Mouse (Mus musculus) heart, embryonic 14.5 days (tissue): ENCODE data around the gene Fam49a. TPM values are rescaled to one million over a fixed set of nuclear protein-coding genes. Genes with fewer than 3 reads are reported as not detected.
A peak's percentile ranks its signal among the peaks of the same experiment; 100 is the strongest.

Source experiments
- ATAC-seq: fragments of 200-750 bp; cut with Nextera tagmentation; 2 replicates; pipeline ENCODE4 v1.8.0; 2017; ENCODE audit warnings: low read depth, moderate TSS enrichment; ENCODE audit not compliant: insufficient number of reproducible peaks, insufficient read depth, low FRiP score
- H3K27ac ChIP-seq, 2 experiments: fragments of 200-500 bp in 1 of 2; fragments of 300-500 bp in 1 of 2; sonication (generic) in 1 of 2; replicated peaks in 1 of 2; 2 replicates each; pipeline ENCODE4 v1.5.1; 2012 to 2014; ENCODE audit warnings: low read depth in 2 of 2, low read length in 2 of 2, control low read depth in 1 of 2, mild to moderate bottlenecking in 1 of 2, mixed read lengths in 1 of 2; ENCODE audit not compliant: control insufficient read depth in 1 of 2, insufficient read depth in 1 of 2
- H3K27me3 ChIP-seq: fragments of 300-500 bp; sonication (generic); 2 replicates; pipeline ENCODE4 v1.6.1; 2014; ENCODE audit warnings: mild to moderate bottlenecking, low read length, control low read depth; ENCODE audit not compliant: control insufficient read depth, insufficient read depth
- H3K36me3 ChIP-seq: fragments of 300-500 bp; sonication (generic); 2 replicates; pipeline ENCODE4 v1.6.1; 2014; ENCODE audit warnings: mild to moderate bottlenecking, control low read depth, low read length, mixed read lengths; ENCODE audit not compliant: control insufficient read depth, insufficient read depth
- H3K4me1 ChIP-seq, 2 experiments: fragments of 200-500 bp in 1 of 2; fragments of 300-500 bp in 1 of 2; sonication (generic) in 1 of 2; 2 replicates each; pipeline ENCODE4 v1.6.1; 2012 to 2014; ENCODE audit warnings: low read length in 2 of 2, control low read depth in 1 of 2, mixed read lengths in 1 of 2; ENCODE audit not compliant: control insufficient read depth in 2 of 2, insufficient read depth in 2 of 2
- H3K4me2 ChIP-seq: fragments of 300-500 bp; sonication (generic); 2 replicates; pipeline ENCODE4 v1.6.1; 2014; ENCODE audit warnings: mild to moderate bottlenecking, low read length
- H3K4me3 ChIP-seq, 2 experiments: fragments of 200-500 bp in 1 of 2; fragments of 300-500 bp in 1 of 2; sonication (generic) in 1 of 2; 2 replicates each; pipeline ENCODE4 v1.5.1; 2012 to 2014; ENCODE audit warnings: low read length in 2 of 2, mild to moderate bottlenecking in 2 of 2, control low read depth in 1 of 2, low read depth in 1 of 2, moderate library complexity in 1 of 2; ENCODE audit not compliant: control insufficient read depth in 1 of 2, insufficient read depth in 1 of 2
- H3K9ac ChIP-seq: fragments of 300-500 bp; sonication (generic); 2 replicates; pipeline ENCODE4 v1.6.1; 2014; ENCODE audit warnings: mild to moderate bottlenecking, low read length
- H3K9me3 ChIP-seq: fragments of 300-500 bp; sonication (generic); 2 replicates; pipeline ENCODE4 v1.6.1; 2016; ENCODE audit warnings: low read length, control low read depth; ENCODE audit not compliant: control insufficient read depth
- WGBS: fragments of 180-500 bp; shearing (Covaris S2); extraction: QIAGEN DNeasy Blood & Tissue Kit; methylation state at CpG from one replicate; pipeline ENCODE4 v1.1.7; 2014; 5-methylcytosine and 5-hydroxymethylcytosine counted together
- polyA plus RNA-seq: library from polyadenylated mRNA; unstranded; fragments of >200 nt; fragmentation: Nextera tagmentation; extraction: Ambion mirVana; gene quantifications from 2 replicates; pipeline ENCODE4 v1.2.1, GENCODE M21; 2014

Fam49a gene
- 37.8 and 40.5 TPM in 2 replicates for polyA plus RNA-seq

DNA sequence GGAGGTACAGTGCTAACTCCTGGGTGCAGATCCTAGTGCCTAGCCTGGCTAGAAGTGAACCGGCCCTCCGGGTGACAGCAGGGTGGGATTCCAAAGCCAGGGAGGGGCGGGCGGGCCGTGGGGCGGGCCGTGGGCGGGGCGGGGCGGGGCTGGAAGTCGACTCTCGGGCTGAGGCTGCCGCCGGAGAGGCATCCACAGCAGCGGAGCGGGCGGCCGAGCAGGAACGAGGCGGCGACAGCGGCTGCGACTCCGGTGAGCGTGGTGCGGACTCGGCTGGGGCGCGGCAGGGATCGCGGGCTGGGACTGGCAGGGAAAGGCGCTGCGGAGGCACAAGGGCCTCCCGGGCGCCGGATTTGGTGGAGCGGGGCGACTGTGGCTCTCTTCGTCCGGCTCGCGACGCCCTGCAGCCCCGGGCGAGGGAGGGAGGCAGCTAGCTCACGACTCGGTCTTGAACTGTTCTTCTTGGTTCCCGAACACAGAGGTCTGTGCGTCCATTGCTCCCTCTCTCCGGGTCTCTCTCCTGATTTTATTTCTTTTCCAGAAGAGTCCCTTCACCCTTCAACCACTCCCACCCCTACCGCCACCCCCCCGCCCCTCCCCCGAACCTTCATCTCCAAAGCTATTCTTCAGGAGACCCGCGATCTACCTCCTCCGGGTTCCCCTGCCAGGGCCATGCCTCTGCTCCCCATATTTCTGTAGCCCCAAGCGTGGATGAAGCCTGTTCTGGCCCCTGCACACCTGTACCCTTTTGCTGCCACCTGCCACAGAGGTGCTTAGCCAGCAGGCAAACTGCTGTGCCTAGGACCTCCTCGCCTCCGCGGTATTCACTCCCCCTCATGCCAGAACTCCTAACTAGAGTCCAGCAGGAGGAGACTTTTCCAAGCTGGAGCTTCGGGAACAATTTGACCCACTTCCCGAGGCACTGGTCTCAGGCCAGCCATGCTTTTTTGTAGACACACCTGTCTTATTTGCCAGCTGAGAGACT, at the start of gene Fam49a:
Gene Fam49a, plus strand, starts transcription at position 153 of the 985 bp plus-strand sequence.
- Histone ChIP-seq H3K27me3 (no peaks in the 10 kb centered on the region), H3K27ac (peak within 1 kb of the TSS; percentile 9 to 84; a peak in 2 of 4 replicates), H3K4me2 (peak within 1 kb of the TSS; percentile 83), H3K4me3 (peak within 1 kb of the TSS; percentile 58 to 79), H3K4me1 (peaks cover 18 to 58% of the 10 kb centered on the region in 2 experiments), H3K36me3 (no peaks in the 10 kb centered on the region), H3K9me3 (no peaks in the 10 kb centered on the region), H3K9ac (peak within 1 kb of the TSS; percentile 93)
- under 1% methylated on average over 50 of the region's 62 CpGs for WGBS
- ATAC-seq, result peak; percentile 77

- WGBS, result 67% methylated on average over 3 of the region's 3 CpGs
- no peaks in the 10 kb centered on the region for H3K27me3 ChIP-seq
- H3K9ac ChIP-seq, result no peak overlapping the region
- no peak overlapping the region for H3K4me2 ChIP-seq
- H3K9me3 ChIP-seq, result no peaks in the 10 kb centered on the region
- H3K4me3 ChIP-seq, result no peak overlapping the region
- no peaks in the 10 kb centered on the region for H3K4me1 ChIP-seq
- H3K27ac ChIP-seq, result no peak overlapping the region
- H3K36me3 ChIP-seq, result no peaks in the 10 kb centered on the region
- ATAC-seq, result no peak
These were observed 48.4 kb upstream of the Fam49a start for GRCm38 (mm10) chr12:12213536-12213935.

GRCm38 (mm10) chr12:12218947-12219346, 43.0 kb upstream of the Fam49a start:
- no peaks in the 10 kb centered on the region for H3K36me3 ChIP-seq

DNA sequence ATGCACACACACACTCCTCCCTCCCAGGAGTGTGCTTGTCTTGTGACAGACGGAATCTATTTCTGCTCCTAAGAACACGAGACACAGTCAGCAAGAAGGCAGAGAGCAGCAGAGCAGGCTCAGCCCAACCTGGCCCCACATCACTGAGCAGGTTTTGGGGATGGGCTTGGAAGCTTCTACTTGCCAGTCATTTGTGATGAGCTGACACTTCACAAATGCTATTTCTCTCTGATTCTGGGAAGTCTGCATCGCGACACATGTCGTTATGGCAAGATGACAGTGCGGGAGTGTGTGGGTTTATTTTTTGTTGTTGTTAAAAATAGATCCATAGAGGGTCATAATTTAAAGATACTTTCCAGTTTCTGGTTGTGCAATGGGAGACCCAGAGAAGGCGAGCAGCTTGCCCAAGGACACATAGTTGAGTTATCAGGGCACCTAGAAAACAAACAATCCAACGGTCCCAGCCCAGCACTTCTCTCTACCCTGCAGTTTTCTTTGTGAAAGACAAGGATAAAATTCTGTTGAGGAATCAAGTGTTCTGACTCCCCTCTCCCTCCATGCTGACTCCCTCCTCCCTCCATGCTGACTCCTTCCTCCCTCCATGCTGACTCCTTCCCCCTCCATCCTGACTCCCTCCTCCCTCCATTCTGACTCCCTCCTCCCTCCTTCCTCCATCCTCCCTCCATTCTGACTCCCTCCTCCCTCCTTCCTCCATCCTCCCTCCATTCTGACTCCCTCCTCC, 41.0 kb upstream of the Fam49a start:
- Histone ChIP-seq H3K9me3 (no peaks in the 10 kb centered on the region), H3K27me3 (no peaks in the 10 kb centered on the region), H3K4me2 (no peak overlapping the region), H3K4me1 (peaks cover 5 to 7% of the 10 kb centered on the region in 2 experiments; a peak in 2 of 4 replicates), H3K4me3 (no peak overlapping the region), H3K9ac (no peak overlapping the region), H3K27ac (no peak overlapping the region), H3K36me3 (no peaks in the 10 kb centered on the region)
- no peak for ATAC-seq
- 44% methylated on average over 8 of the region's 8 CpGs for WGBS

More at GRCm38 (mm10) chr12:12218947-12219346, 43.0 kb upstream of the Fam49a start:
- Histone ChIP-seq H3K4me2 (no peak overlapping the region), H3K9ac (no peak overlapping the region), H3K4me1 (peaks cover 5 to 7% of the 10 kb centered on the region in 2 experiments; a peak in 2 of 4 replicates), H3K27me3 (no peaks in the 10 kb centered on the region), H3K9me3 (no peaks in the 10 kb centered on the region), H3K27ac (no peak overlapping the region), H3K4me3 (no peak overlapping the region)
- no peak for ATAC-seq
- 70% methylated on average over 5 of the region's 5 CpGs for WGBS

DNA sequence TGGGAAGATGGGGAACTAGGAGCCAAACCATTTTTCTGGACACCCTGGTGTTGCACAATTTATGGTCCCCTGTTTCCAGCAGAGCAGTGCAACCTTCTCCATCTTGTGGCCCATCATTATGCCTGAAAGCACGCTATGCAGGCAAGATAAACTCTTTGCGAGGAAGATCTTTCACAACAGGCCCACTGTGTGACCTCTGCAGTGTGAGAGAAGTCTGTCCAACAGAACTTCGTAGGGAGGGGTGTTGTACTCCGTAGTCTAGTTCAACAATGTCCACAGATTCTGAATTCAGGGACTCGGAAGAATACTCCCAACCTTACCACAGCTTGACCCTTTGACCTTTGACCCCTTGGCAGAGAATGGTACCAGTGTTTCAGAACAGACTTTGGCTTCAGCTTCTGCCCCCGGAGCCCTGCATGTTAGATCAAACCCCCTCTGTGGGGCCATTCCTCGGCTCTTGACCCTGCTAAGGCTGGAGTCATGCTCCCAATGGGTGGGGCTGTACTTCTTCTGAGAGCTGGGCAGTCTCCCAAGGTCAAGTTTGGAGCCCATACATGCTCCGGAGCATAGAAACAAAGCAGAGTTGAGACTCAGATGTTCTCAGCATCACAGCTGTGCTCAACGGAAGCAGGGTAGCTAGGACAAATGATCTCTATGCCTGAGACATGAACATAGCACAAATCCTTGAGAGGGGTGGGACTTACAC, 39.2 kb upstream of the Fam49a start:
- Histone ChIP-seq H3K4me3 (no peak overlapping the region), H3K4me2 (no peak overlapping the region), H3K4me1 (peaks cover 5 to 7% of the 10 kb centered on the region in 2 experiments; a peak in 2 of 4 replicates), H3K27ac (no peak overlapping the region), H3K36me3 (no peaks in the 10 kb centered on the region), H3K9ac (no peak overlapping the region), H3K9me3 (no peaks in the 10 kb centered on the region), H3K27me3 (no peaks in the 10 kb centered on the region)
- no peak for ATAC-seq
- WGBS, result 76% methylated on average over 9 of the region's 9 CpGs

DNA sequence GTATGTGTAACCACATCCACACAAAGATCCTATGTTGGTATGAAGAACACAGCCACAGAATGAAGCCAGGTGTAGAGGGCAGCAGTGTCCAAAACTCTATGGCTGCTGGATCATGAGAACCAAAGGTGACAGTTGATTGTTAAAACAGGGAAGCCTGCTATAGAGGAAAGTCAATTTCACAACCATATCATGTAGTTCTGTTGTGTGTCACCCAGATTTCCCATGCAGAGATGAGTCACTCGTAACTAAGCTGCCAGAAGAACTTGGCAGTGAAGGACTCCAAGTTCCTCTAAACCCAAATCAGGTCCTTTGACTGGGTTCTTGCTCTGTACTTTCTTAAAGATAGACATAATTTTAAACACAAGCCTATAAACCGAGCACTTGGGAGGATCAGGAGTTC, 38.6 kb upstream of the Fam49a start:
- Histone ChIP-seq H3K27ac (no peak overlapping the region), H3K4me3 (no peak overlapping the region), H3K4me2 (no peak overlapping the region), H3K27me3 (no peaks in the 10 kb centered on the region), H3K36me3 (no peaks in the 10 kb centered on the region), H3K9ac (no peak overlapping the region), H3K4me1 (peaks cover 5 to 7% of the 10 kb centered on the region in 2 experiments; a peak in 2 of 4 replicates), H3K9me3 (no peaks in the 10 kb centered on the region)
- no peak for ATAC-seq
- WGBS, result 58% methylated on average over 2 of the region's 2 CpGs

GRCm38 (mm10) chr12:12225706-12226105, 36.2 kb upstream of the Fam49a start:
- H3K4me2 ChIP-seq, result no peak overlapping the region
- no peak overlapping the region for H3K9ac ChIP-seq
- H3K27me3 ChIP-seq, result no peaks in the 10 kb centered on the region
- no peaks in the 10 kb centered on the region for H3K36me3 ChIP-seq
- WGBS, result 67% methylated on average over 6 of the region's 6 CpGs
- no peak for ATAC-seq
- peaks cover 4 to 5% of the 10 kb centered on the region in 2 experiments; a peak in 2 of 4 replicates for H3K4me1 ChIP-seq
- no peak overlapping the region for H3K27ac ChIP-seq
- no peak overlapping the region for H3K4me3 ChIP-seq
- H3K9me3 ChIP-seq, result no peaks in the 10 kb centered on the region
